Mouse (Mus musculus): ENCODE data around the gene 6030452D12Rik. TPM values are rescaled to one million over a fixed set of nuclear protein-coding genes. Genes with fewer than 3 reads are reported as not detected.
A peak's percentile ranks its signal among the peaks of the same experiment; 100 is the strongest.

The 6030452D12Rik gene
- polyA plus RNA-seq, 1 experiment from 2014 or later: not detected

DNA sequence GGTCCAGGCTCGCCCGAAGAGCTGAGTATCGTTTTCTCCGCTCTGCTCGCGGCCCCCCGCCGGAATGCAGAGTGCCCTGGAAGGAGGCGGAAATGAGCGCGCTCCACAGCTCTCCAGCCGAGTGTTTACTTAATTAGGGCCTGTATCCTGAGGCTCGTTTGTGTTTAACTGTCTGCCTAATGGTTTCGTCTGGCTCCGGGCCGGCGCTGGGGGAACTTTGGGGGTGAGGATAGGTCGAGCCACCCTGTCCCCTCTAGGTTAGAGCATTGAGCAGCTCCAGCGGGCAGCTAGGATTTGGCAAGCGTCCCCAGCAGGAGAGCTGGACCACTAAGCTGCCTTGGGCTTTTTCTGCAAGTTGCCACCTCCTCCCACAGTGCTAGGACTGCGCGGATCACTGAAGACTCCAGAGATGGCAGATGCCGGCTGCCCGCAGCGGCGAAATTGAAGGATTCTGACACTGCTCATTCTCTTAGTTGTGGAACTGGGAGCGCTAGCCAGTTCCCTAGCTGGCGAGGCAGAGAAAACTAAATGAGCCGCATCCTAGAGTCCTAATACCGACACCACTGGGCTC lies 7.5 kb downstream of the 6030452D12Rik start:
- Histone ChIP-seq H3K9me3 (no peaks in the 10 kb centered on the region), H3K9ac (peak overlapping the region; percentile 55; the same call in 1 of the 2 replicates), H3K36me3 (no peaks in the 10 kb centered on the region), H3K27me3 (peaks cover 76% of the 10 kb centered on the region), H3K4me1 (replicated peaks) (peaks cover 41% of the 10 kb centered on the region), H3K4me3 (peak overlapping the region; percentile 36), H3K4me2 (peak overlapping the region; percentile 69), H3K27ac (peak overlapping the region; percentile 75)
- ATAC-seq (ENCODE audit: low FRiP score): peak; percentile 73
- WGBS: under 1% methylated on average over 30 of the region's 30 CpGs

DNA sequence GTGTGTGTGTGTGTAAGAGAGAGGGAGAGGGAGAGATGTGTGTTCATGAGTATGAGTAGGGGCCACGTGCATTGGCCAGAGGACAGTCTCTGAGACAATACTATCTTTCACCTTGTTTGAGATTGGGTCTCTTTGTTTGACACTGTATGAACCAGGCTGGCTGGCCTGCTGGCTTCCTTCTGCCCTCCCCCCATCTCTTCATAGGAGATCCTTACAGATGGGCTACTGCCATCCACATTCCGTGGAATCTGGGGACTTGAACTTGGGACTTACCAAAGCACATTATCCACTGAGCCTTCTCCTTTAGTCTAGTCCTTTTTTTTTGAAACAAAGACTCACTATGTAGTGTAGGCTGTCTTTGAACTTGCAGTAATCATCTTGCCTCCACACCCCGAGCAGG lies 8.1 kb downstream of the 6030452D12Rik start:
- H3K9ac ChIP-seq: no peak overlapping the region; the same call in 1 of the 2 replicates
- H3K27me3 ChIP-seq: peaks cover 82% of the 10 kb centered on the region
- H3K36me3 ChIP-seq: no peaks in the 10 kb centered on the region
- peak overlapping the region; percentile 69 for H3K4me2 ChIP-seq
- peak overlapping the region; percentile 36 for H3K4me3 ChIP-seq
- peak; percentile 25 for ATAC-seq (ENCODE audit: low FRiP score)
- peak overlapping the region; percentile 75; the same call in 1 of the 2 replicates for H3K27ac ChIP-seq
- WGBS: 19% methylated on average over 3 of the region's 3 CpGs
- H3K9me3 ChIP-seq: no peaks in the 10 kb centered on the region
- H3K4me1 ChIP-seq (replicated peaks): peaks cover 41% of the 10 kb centered on the region

DNA sequence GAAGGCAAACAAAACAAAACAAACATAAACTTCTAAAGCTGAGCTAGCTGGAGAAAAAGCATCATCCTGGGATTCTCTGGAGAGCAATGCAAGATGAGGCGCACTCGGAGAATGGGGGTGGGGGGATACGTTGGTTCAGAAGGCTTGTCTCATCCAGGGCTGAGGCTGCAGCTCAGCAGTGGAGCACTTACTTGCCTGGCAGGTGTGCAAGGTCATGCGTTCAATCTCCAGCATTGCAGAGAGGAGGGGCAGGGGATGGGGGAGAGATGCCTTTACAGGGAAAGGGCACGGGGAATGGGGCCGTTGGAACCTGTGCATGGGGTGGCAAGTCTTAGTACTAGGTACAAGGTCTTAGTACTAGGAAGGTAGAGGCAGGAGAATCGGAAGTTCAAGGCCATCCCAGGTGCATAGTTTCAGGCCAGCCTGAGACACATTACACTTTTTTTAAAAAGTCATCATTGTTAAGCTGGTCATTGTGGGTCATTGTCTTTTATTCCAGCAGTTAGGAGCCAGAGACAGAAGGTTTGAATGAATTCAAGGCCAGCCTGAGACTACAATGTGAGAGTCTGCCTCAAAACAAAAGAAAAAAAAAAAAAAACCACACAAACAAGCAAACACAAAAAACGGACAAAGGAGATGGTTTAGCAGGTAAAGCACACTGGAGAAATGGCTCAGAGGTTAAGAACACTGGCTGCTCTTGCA lies 8.9 kb downstream of the 6030452D12Rik start:
- Histone ChIP-seq H3K27me3 (peaks cover 90% of the 10 kb centered on the region), H3K9ac (no peak overlapping the region), H3K4me1 (replicated peaks) (peaks cover 41% of the 10 kb centered on the region), H3K27ac (no peak overlapping the region), H3K4me3 (no peak overlapping the region), H3K4me2 (no peak overlapping the region), H3K36me3 (no peaks in the 10 kb centered on the region), H3K9me3 (no peaks in the 10 kb centered on the region)
- ATAC-seq (ENCODE audit: low FRiP score): no peak
- 53% methylated on average over 8 of the region's 8 CpGs for WGBS

DNA sequence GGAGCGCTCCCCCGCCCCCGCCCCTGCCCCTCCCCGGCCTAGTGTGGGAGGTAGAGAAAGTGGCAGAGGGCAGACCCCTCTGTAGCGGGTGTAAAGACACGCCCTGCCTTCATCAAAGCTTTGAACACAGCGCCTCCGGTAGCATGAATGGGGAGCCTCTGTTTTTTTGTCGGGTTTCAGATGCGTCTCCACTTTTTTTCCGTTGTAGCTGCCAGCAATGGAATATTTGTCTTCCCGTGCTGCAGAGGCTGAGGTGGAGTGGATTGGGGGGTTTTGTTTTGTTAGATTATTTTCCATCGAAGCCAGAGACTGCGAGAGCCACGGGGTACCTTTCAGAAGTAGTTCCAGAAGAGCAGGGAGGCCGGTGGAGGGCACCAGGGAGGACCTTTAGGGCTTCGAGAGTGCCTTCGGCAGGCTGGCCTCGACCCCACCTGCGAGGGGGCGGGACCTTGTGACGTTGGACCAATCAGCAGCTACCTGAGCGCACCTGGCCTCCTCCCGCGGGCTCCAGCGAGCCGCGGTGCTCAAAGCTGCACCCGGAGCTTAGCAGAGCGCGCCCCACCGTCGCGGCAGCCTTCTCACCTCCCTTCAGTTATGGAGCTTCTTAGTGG lies 10.1 kb downstream of the 6030452D12Rik start, which contains the start of gene Cdh3:
TSS of gene Cdh3 (plus strand) at position 527 of the 611 bp plus-strand sequence.
- no peaks in the 10 kb centered on the region for H3K9me3 ChIP-seq
- ATAC-seq (ENCODE audit: low FRiP score): peak; percentile 32; the same call in 1 of the 2 replicates
- H3K4me1 ChIP-seq (replicated peaks): peaks cover 41% of the 10 kb centered on the region
- peak within 1 kb of the TSS; percentile 46 for H3K9ac ChIP-seq
- peak within 1 kb of the TSS; percentile 35 for H3K4me3 ChIP-seq
- peaks cover 92% of the 10 kb centered on the region for H3K27me3 ChIP-seq
- under 1% methylated on average over 34 of the region's 34 CpGs for WGBS
- no peaks in the 10 kb centered on the region for H3K36me3 ChIP-seq
- H3K4me2 ChIP-seq: peak within 1 kb of the TSS; percentile 55
- H3K27ac ChIP-seq: peak within 1 kb of the TSS; percentile 15; the same call in 1 of the 2 replicates

DNA sequence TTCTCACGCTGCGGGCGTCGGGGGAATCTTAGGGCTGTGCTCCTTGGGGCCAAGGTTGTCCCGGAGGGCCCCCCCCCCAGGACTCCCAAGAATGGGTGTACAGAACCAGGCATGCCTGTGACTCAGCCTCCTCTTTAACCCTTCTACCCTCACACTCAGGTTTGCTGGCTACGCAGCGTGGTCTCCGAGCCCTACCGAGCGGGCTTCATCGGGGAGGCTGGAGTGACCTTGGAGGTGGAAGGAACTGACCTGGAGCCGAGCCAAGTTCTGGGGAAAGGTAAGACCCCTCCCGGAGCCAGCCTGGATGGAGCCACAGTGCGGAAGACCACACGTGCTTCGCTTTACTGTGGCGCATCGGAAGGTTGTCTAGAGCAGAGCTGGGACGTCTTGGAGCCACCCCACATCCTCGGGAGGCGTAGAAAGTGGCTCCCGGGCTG lies 10.8 kb downstream of the 6030452D12Rik start:
- H3K4me1 ChIP-seq (replicated peaks): peaks cover 41% of the 10 kb centered on the region
- H3K9ac ChIP-seq: peak overlapping the region; percentile 46
- peak overlapping the region; percentile 35 for H3K4me3 ChIP-seq
- H3K36me3 ChIP-seq: no peaks in the 10 kb centered on the region
- H3K9me3 ChIP-seq: no peaks in the 10 kb centered on the region
- H3K4me2 ChIP-seq: peak overlapping the region; percentile 55
- peak; percentile 46; the same call in 1 of the 2 replicates for ATAC-seq (ENCODE audit: low FRiP score)
- peak overlapping the region; percentile 15; the same call in 1 of the 2 replicates for H3K27ac ChIP-seq
- peaks cover 86% of the 10 kb centered on the region for H3K27me3 ChIP-seq
- 1% methylated on average over 22 of the region's 22 CpGs for WGBS

DNA sequence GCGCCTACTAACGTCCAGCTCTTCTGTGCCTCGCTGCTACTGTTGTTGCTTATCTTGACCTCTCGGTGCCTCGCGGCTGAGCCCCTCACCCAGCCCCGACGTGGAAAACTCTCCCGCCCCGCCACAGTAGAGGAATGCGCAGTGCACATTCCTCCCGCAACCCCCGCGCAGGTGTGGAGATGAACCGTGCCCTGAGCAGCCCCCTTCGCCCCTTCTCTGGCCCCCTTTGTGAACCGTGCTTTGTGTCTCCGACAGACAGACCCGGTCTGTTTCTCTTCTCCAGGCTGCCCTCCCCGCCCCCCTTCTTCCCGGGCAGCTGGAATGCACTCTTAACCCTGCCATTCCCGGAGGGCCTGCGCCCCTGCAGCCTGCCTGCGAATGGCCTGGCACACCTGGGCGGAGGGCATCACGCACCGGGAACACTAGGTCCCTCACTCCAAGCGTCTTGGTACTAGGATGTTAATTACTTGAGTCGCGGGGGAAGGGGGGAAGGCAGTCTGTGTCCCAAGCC lies 11.3 kb downstream of the 6030452D12Rik start:
- no peaks in the 10 kb centered on the region for H3K36me3 ChIP-seq
- H3K9me3 ChIP-seq: no peaks in the 10 kb centered on the region
- peak overlapping the region; percentile 46; the same call in 1 of the 2 replicates for H3K9ac ChIP-seq
- peak; percentile 17; the same call in 1 of the 2 replicates for ATAC-seq (ENCODE audit: low FRiP score)
- peak overlapping the region; percentile 55 for H3K4me2 ChIP-seq
- peaks cover 41% of the 10 kb centered on the region for H3K4me1 ChIP-seq (replicated peaks)
- H3K27me3 ChIP-seq: peaks cover 81% of the 10 kb centered on the region
- peak overlapping the region; percentile 15; the same call in 1 of the 2 replicates for H3K27ac ChIP-seq
- WGBS: under 1% methylated on average over 29 of the region's 30 CpGs
- peak overlapping the region; percentile 35 for H3K4me3 ChIP-seq

DNA sequence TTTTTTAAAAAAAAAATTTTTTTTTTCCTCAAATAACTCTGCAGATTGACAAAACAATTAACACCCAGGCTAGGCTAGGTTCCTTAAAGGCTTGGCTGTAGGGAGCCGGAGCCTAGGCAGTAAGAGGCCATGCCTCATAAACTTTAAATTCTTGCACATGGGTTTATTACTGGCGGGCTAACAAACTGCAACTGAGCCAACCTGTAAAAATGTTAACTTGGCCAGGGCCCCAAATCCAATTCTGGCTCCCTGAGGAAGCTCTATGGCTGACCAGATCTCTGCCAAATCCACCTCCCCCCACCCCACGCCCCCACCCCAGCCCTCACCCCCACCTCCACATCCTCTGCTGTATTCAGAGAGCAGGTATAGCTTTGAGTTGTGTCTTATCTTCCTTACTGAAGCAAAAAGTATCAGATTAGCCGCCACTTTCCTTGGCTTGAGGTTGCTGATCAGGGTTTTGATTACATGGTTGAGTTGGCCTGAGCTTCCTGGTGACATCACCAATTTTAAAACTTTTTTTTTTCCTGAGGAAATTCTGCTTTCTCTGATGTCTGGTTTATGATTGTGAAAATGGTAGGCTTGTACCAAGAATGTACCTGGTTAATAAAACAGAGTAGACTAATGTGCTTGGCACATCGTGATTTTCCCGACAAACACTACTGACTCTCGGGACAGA lies 12.3 kb downstream of the 6030452D12Rik start:
- WGBS: 71% methylated on average over 7 of the region's 7 CpGs
- H3K4me1 ChIP-seq (replicated peaks): peaks cover 33% of the 10 kb centered on the region
- H3K4me2 ChIP-seq: peak overlapping the region; percentile 55; the same call in 1 of the 2 replicates

DNA sequence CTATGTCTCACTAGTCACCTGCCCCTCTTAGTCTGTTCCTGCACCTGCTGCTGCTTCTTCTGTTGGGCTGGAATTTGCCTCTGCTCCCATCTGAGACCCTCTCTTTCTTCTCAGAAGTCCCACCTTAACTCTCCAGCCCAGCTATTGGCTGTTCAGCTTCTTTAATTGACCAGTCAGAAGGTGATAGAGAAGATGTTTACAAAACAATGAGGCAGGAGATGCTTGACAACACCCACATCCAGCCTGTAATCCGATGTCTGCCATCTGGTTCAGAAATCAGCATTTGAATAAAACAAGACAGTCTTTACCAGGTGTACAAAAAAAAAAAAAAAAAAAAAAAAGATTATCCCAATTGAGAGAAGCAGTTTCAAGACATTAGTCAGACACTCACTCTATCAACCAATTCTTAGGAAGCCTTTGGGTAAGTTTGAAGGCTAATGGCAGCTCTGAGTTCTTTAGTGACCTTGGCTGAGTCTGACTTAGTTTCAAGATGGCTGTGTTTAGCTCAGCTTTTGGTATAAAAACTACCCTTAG lies 15.7 kb downstream of the 6030452D12Rik start:
- no peak overlapping the region for H3K4me3 ChIP-seq
- WGBS: 18% methylated on average over 1 of the region's 1 CpGs
- no peak overlapping the region for H3K9ac ChIP-seq
- H3K4me2 ChIP-seq: no peak overlapping the region
- no peak for ATAC-seq (ENCODE audit: low FRiP score)
- H3K36me3 ChIP-seq: no peaks in the 10 kb centered on the region
- H3K4me1 ChIP-seq (replicated peaks): peaks cover 12% of the 10 kb centered on the region
- H3K27me3 ChIP-seq: peaks cover 39% of the 10 kb centered on the region
- no peaks in the 10 kb centered on the region for H3K9me3 ChIP-seq
- no peak overlapping the region for H3K27ac ChIP-seq

More for the DNA sequence above, 12.3 kb downstream of the 6030452D12Rik start:
- no peak overlapping the region for H3K4me3 ChIP-seq
- H3K27ac ChIP-seq: no peak overlapping the region
- ATAC-seq (ENCODE audit: low FRiP score): no peak
- H3K9me3 ChIP-seq: no peaks in the 10 kb centered on the region
- no peaks in the 10 kb centered on the region for H3K36me3 ChIP-seq
- H3K27me3 ChIP-seq: peaks cover 72% of the 10 kb centered on the region
- H3K9ac ChIP-seq: no peak overlapping the region

DNA sequence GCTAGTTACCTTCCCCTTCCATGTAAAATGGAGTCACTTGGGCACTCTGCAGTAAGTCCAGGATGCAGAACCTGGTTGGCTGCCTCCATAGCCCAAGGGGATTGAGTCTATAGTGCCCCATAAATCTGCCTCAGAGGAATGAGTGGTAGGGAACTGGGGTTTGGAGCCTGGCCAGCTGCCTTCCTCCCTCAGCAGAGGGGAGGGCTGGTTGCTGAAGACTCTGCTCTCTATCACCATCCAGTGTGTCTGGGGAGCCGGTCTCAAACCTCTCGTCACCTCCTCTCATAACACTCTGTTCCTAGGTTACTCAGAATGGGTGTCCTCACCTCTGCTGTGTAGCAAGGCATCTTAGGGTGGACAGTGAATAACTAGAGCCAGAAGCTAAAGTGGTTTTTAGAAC lies 16.3 kb downstream of the 6030452D12Rik start:
- ATAC-seq (ENCODE audit: low FRiP score): no peak
- H3K27ac ChIP-seq: no peak overlapping the region
- 70% methylated on average over 2 of the region's 2 CpGs for WGBS
- no peaks in the 10 kb centered on the region for H3K9me3 ChIP-seq
- peaks cover 6% of the 10 kb centered on the region for H3K4me1 ChIP-seq (replicated peaks)
- no peaks in the 10 kb centered on the region for H3K36me3 ChIP-seq
- H3K4me3 ChIP-seq: no peak overlapping the region
- peaks cover 33% of the 10 kb centered on the region for H3K27me3 ChIP-seq
- no peak overlapping the region for H3K4me2 ChIP-seq
- H3K9ac ChIP-seq: no peak overlapping the region

DNA sequence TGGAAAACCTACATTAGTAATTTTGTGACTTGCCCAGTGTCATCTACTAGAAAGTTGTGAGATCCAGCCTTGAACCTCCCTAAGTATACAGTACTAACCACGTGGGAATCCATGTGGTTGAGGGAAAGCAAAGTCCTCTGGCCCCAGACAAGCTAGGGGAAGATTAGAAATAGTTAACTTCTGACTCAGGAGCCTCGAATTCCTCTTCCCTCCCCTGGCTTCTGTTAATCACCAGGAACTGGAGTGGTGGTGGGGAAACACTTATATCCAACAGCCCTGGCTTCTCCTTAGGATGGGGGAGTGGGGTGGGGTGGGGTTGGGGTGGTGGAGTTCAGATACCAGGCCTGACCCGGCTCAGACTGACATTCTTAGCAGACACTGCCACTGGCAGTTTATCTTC lies 18.4 kb downstream of the 6030452D12Rik start:
- Histone ChIP-seq H3K27me3 (peaks cover 11% of the 10 kb centered on the region), H3K9ac (no peak overlapping the region), H3K4me2 (no peak overlapping the region), H3K4me1 (replicated peaks) (no peaks in the 10 kb centered on the region), H3K27ac (no peak overlapping the region), H3K36me3 (no peaks in the 10 kb centered on the region), H3K9me3 (no peaks in the 10 kb centered on the region), H3K4me3 (no peak overlapping the region)
- ATAC-seq (ENCODE audit: low FRiP score): no peak
- WGBS: 59% methylated on average over 3 of the region's 3 CpGs

DNA sequence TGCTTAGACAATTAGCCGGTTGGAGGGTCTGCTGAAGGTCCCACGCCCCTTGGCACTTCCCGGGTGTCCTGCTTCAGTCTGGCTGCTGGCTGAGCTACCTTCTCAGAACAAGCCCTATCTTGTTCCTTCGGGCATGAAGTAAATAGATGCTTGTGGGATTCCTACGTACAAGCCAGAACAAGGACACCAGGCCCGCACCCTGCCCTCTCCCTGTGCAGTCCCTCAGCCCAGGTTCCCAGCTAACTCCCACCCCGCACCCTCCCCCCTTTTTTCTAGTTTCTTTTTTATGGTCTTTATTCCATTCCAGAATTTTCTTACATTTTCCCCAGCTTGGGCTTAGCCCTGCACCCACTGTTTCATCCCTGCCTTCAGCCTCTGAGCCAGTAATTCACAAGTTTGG lies 20.3 kb downstream of the 6030452D12Rik start:
- no peak overlapping the region for H3K4me3 ChIP-seq
- no peak overlapping the region for H3K4me2 ChIP-seq
- H3K9ac ChIP-seq: no peak overlapping the region
- no peaks in the 10 kb centered on the region for H3K4me1 ChIP-seq (replicated peaks)
- no peaks in the 10 kb centered on the region for H3K9me3 ChIP-seq
- H3K27ac ChIP-seq: no peak overlapping the region
- WGBS: 92% methylated on average over 7 of the region's 7 CpGs
- H3K27me3 ChIP-seq: no peaks in the 10 kb centered on the region
- no peak for ATAC-seq (ENCODE audit: low FRiP score)
- no peaks in the 10 kb centered on the region for H3K36me3 ChIP-seq

All from hindbrain, embryonic 13.5 days (tissue).